Mouse (Mus musculus) stomach, embryonic 15.5 days (tissue): ENCODE results near the gene Dlx6. TPM values are rescaled to one million over a fixed set of nuclear protein-coding genes. Genes with fewer than 3 reads are reported as not detected.
A peak's percentile ranks its signal among the peaks of the same experiment; 100 is the strongest.

Experiments used
- ATAC-seq: fragments of 200-750 bp; cut with Nextera tagmentation; 2 replicates; pipeline ENCODE4 v1.8.0; 2017; ENCODE audit warnings: low read depth, moderate number of reproducible peaks, moderate TSS enrichment; ENCODE audit not compliant: insufficient read depth, low FRiP score
- H3K27ac ChIP-seq: fragments of 300-500 bp; sonication (generic); 2 replicates; pipeline ENCODE4 v1.5.1; 2015; ENCODE audit warnings: mild to moderate bottlenecking, inconsistent platforms
- H3K27me3 ChIP-seq: fragments of 300-500 bp; sonication (generic); replicated peaks from 2 replicates; pipeline ENCODE4 v1.6.1; 2015; ENCODE audit warnings: inconsistent platforms
- H3K36me3 ChIP-seq: fragments of 300-500 bp; sonication (generic); 2 replicates; pipeline ENCODE4 v1.6.1; 2015; ENCODE audit warnings: inconsistent platforms
- H3K4me1 ChIP-seq: fragments of 300-500 bp; sonication (generic); 2 replicates; pipeline ENCODE4 v1.6.1; 2015; ENCODE audit warnings: inconsistent platforms
- H3K4me2 ChIP-seq: fragments of 300-500 bp; sonication (generic); 2 replicates; pipeline ENCODE4 v1.6.1; 2015; ENCODE audit warnings: mild to moderate bottlenecking, inconsistent platforms
- H3K4me3 ChIP-seq: fragments of 300-500 bp; sonication (generic); replicated peaks from 2 replicates; pipeline ENCODE4 v1.5.1; 2015; ENCODE audit warnings: inconsistent platforms
- H3K9ac ChIP-seq: fragments of 300-500 bp; sonication (generic); 2 replicates; pipeline ENCODE4 v1.6.1; 2015; ENCODE audit warnings: inconsistent platforms
- H3K9me3 ChIP-seq: fragments of 300-500 bp; sonication (generic); 2 replicates; pipeline ENCODE4 v1.6.1; 2016; ENCODE audit warnings: inconsistent platforms
- WGBS: fragments of 180-500 bp; shearing (Covaris S2); methylation state at CpG from one replicate; pipeline ENCODE4 v1.1.7; 2015; 5-methylcytosine and 5-hydroxymethylcytosine counted together
- polyA plus RNA-seq: library from polyadenylated mRNA; unstranded; fragments of >200 nt; fragmentation: Nextera tagmentation; extraction: Ambion mirVana; gene quantifications from 2 replicates; pipeline ENCODE4 v1.2.1, GENCODE M21; 2015

Dlx6 gene
- 0.14 TPM in 1 of 2 replicates, not detected in the other for polyA plus RNA-seq

DNA sequence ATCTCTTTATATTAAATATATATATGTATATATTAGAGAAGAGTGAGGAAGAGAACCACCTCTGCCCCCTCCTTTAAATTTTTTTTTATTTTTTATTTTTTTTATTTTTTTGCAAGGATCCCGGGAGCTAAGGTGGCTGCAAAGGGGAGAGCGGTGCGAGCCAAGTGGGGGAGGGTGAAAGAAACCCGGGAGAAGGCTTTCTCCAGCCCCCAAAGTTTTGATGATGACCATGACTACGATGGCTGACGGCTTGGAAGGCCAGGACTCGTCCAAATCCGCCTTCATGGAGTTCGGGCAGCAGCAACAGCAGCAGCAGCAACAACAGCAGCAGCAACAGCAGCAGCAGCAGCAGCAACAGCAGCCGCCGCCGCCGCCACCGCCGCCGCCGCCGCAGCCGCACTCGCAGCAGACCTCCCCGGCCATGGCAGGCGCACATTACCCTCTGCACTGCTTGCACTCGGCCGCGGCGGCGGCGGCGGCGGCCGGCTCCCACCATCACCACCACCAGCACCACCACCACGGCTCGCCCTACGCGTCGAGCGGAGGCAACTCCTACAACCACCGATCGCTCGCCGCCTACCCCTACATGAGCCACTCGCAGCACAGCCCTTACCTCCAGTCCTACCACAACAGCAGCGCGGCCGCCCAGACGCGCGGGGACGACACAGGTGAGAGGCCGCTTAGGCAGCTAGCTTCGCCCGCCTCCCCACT, at the start of gene Dlx6:
Gene Dlx6, plus strand, starts transcription at position 175 of the 711 bp plus-strand sequence.
- ATAC-seq = peak; percentile 70
- WGBS = under 1% methylated on average over 46 of the region's 52 CpGs

DNA sequence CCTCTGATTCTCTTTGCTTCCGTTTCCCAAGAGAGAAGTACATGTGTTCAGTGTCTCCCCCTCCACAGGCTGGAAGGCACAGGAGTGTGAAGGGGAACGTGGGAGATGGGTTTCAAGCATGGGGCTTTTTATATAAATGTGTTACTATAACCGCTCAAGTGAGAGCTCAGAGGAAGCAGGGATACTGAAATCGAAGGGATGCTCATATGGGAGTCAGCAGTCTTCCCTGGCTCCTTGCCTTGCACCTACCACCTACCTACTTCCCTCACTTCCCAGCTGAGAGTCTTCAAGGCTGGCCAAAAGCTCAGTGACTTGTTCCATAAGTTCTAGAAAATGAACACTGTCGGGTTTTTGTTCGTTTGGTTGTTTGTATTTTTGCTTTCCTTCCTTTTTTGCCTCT, 46.3 kb upstream of the Dlx6 start:
- WGBS = 73% methylated on average over 6 of the region's 6 CpGs
- no peak overlapping the region for H3K4me3 ChIP-seq

More for the DNA sequence above, at the start of gene Dlx6:
- peaks cover 82% of the 10 kb centered on the region for H3K27me3 ChIP-seq
- H3K4me3 ChIP-seq = peak within 1 kb of the TSS; percentile 36
- no peaks in the 10 kb centered on the region for H3K36me3 ChIP-seq
- peaks cover 20% of the 10 kb centered on the region for H3K4me1 ChIP-seq
- peak within 1 kb of the TSS; percentile 72 for H3K4me2 ChIP-seq
- no peak within 1 kb of the TSS for H3K9ac ChIP-seq
- no peak within 1 kb of the TSS for H3K27ac ChIP-seq
- H3K9me3 ChIP-seq = no peaks in the 10 kb centered on the region

DNA sequence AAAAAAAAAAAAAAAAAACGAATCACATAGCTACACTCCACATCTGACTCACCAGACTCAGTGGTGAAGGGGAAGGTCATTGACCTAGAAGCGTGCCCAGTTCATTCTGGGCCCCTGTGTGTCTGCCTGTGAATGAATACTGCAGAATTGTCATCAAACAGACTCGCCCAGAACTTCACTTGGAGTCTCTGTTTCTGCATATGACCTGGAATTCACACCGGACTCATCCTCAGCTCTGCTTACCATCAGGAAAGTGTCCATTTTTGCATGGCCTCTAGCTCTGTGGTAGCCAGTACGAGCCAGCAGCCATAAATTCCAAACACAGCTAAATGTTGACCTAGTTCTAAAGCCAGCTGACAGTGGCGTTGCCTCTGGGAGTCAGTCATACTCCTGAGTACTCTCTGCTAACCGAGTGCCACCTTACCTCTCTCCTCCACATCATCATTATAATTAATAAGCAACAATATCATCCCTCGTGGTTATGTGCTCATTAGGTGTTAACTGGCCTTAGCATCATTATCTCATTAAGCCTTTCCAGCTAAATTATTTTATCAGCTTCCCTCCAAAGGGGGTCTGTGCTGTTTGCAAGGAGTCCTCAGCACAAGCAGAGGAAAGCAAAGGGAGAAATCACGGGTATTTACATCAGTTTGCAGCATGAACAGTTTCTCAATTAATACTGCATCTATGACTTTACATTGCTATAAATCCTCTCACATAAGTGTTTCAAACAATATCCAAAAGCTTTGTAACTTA, 44.9 kb upstream of the Dlx6 start:
- 50% methylated on average over 9 of the region's 9 CpGs for WGBS
- Histone ChIP-seq H3K4me1 (no peaks in the 10 kb centered on the region), H3K27me3 (no peaks in the 10 kb centered on the region), H3K9me3 (no peaks in the 10 kb centered on the region), H3K36me3 (no peaks in the 10 kb centered on the region), H3K27ac (no peak overlapping the region), H3K4me3 (no peak overlapping the region), H3K9ac (no peak overlapping the region), H3K4me2 (no peak overlapping the region)
- no peak for ATAC-seq

More for the DNA sequence above, 46.3 kb upstream of the Dlx6 start:
- H3K36me3 ChIP-seq = no peaks in the 10 kb centered on the region
- H3K27me3 ChIP-seq = no peaks in the 10 kb centered on the region
- ATAC-seq = no peak
- no peak overlapping the region for H3K4me2 ChIP-seq
- H3K9ac ChIP-seq = no peak overlapping the region
- no peaks in the 10 kb centered on the region for H3K9me3 ChIP-seq
- H3K27ac ChIP-seq = no peak overlapping the region
- H3K4me1 ChIP-seq = no peaks in the 10 kb centered on the region

DNA sequence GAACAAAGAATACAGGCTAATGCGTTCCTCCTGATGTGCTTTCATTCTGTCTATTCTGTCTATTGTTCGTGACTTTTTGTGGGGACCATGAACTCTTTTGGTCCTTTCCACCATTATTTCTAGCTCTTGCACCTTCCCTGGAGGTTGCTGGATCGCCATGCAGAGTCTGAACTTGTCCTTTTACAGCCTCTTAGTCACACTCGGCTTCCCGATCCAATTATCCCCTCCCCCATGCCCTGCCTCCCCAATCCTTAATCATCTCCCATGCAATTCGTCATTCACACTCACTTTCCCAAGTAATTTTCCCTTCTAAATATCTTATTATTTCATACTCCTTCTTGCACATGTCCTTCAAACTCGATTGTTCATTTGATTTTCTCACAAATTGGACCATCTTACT, 44.0 kb upstream of the Dlx6 start:
- Histone ChIP-seq H3K27me3 (no peaks in the 10 kb centered on the region), H3K9ac (no peak overlapping the region), H3K36me3 (no peaks in the 10 kb centered on the region), H3K9me3 (no peaks in the 10 kb centered on the region), H3K4me3 (no peak overlapping the region), H3K27ac (no peak overlapping the region), H3K4me1 (no peaks in the 10 kb centered on the region), H3K4me2 (no peak overlapping the region)
- no peak for ATAC-seq
- 27% methylated on average over 7 of the region's 7 CpGs for WGBS

DNA sequence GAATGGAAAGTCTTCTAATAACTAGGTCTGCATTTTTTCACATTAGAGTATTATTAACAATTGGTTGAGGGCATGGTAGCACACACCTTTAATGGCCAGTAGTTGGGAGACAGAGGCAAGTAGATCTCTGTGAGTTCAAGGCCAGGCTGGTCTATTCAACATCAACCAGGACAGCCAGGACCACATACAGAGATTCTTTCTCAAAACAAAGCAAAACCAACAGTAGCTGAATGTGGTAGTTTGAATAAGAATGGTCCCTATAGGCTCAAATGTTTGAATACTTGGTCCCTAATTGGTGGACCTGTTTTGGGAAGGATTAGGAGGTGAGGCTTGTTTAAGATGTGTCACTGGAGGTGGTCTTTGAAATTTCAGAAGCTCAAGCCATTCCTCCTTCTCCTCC, 37.8 kb upstream of the Dlx6 start:
- H3K27ac ChIP-seq = no peak overlapping the region
- H3K4me2 ChIP-seq = no peak overlapping the region
- ATAC-seq = no peak
- no peaks in the 10 kb centered on the region for H3K9me3 ChIP-seq
- no peaks in the 10 kb centered on the region for H3K27me3 ChIP-seq
- no peaks in the 10 kb centered on the region for H3K4me1 ChIP-seq
- H3K36me3 ChIP-seq = no peaks in the 10 kb centered on the region
- no peak overlapping the region for H3K4me3 ChIP-seq
- no peak overlapping the region for H3K9ac ChIP-seq

DNA sequence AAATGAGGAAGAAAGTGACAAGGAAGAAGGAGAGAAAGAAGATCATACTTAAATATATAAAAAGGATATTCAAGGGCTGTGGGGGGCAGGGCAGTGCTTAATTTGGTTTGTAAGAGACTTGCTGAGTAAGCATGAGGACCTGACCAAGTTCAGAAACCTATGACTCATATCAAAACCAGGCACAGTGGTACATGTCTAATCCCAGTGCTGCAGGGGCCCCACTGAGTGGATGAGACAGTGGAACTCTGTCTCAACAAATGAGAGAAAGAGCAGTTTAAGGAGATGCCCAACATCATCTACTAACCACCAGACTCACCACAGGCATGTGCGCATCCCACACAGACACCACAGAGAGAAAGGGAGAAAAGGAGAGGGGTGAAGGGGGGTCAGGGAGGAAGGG, 36.3 kb upstream of the Dlx6 start:
- Histone ChIP-seq H3K36me3 (no peaks in the 10 kb centered on the region), H3K27me3 (no peaks in the 10 kb centered on the region), H3K27ac (no peak overlapping the region), H3K4me3 (no peak overlapping the region), H3K9me3 (no peaks in the 10 kb centered on the region), H3K4me1 (no peaks in the 10 kb centered on the region), H3K4me2 (no peak overlapping the region), H3K9ac (no peak overlapping the region)
- 94% methylated on average over 1 of the region's 1 CpGs for WGBS
- ATAC-seq = no peak

DNA sequence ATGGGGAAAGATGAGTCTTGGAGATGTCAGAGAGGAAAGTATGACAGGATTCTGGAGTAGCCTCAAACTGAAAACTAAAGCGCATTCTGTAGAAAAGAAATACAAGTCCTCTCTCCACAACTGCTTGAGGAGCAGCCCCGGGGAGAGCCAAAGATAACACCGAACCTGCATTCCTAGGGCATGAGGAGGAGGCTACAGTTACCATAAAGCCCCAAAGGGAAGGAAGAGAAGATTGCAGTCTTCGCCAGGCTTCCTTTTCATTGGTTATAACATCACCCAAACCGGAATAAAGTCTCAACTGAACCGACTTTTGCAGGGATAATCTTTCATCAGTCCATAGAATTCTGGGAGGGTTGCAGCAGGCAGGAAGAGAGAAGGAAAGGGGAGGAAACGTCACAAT, 32.7 kb upstream of the Dlx6 start:
- Histone ChIP-seq H3K4me1 (no peaks in the 10 kb centered on the region), H3K9ac (no peak overlapping the region), H3K27ac (no peak overlapping the region), H3K27me3 (no peaks in the 10 kb centered on the region), H3K4me3 (no peak overlapping the region), H3K9me3 (no peaks in the 10 kb centered on the region), H3K4me2 (no peak overlapping the region), H3K36me3 (no peaks in the 10 kb centered on the region)
- whole genome bisulfite sequencing = 67% methylated on average over 7 of the region's 7 CpGs
- no peak for ATAC-seq

DNA sequence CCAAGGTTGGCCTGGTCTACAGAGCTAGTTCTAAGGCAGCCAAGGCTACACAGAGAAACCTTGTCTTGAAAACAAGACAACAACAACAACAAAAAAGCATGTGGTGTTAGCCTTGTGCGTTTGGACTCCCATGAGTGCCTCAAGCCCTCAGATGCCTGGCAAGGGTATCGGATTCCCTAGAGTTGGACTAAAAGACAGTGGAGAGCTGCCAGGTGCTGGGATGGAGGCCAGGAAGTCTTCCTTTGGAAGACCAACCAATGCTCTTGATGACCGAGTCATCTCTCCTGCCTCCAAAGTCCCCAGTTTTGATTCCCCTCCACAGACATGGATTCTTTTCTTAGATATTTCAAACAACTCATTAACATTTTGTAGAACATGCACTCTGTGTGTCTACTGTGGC, 29.8 kb upstream of the Dlx6 start:
- 91% methylated on average over 3 of the region's 3 CpGs for WGBS
- Histone ChIP-seq H3K9ac (no peak overlapping the region), H3K9me3 (no peaks in the 10 kb centered on the region), H3K4me3 (no peak overlapping the region), H3K4me1 (no peaks in the 10 kb centered on the region), H3K27me3 (no peaks in the 10 kb centered on the region), H3K27ac (no peak overlapping the region), H3K36me3 (no peaks in the 10 kb centered on the region), H3K4me2 (no peak overlapping the region)
- ATAC-seq = no peak

DNA sequence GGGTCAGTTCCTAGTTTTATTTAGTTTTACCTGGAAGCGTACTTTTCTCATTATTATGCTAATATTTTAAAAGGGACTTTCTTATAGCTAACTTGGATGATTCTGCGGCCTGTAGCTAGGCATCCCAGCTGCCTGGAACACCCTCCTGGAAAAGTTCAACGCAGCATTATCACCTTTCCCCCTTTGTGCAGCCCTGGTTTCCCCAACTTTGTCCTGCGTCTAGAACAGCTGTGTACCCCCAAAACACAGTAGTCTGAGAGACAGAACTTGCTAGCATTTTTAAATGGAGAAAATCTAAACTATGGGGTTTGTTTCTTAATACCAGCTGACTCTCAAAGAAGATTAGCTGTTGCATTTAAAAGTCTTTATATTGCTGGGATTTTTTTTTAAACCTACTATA, 14.6 kb upstream of the Dlx6 start:
- 12% methylated on average over 4 of the region's 4 CpGs for WGBS
- Histone ChIP-seq H3K27me3 (peaks cover 61% of the 10 kb centered on the region), H3K9ac (no peak overlapping the region), H3K36me3 (no peaks in the 10 kb centered on the region), H3K27ac (no peak overlapping the region), H3K9me3 (no peaks in the 10 kb centered on the region), H3K4me3 (no peak overlapping the region), H3K4me2 (no peak overlapping the region), H3K4me1 (no peaks in the 10 kb centered on the region)
- ATAC-seq = no peak

DNA sequence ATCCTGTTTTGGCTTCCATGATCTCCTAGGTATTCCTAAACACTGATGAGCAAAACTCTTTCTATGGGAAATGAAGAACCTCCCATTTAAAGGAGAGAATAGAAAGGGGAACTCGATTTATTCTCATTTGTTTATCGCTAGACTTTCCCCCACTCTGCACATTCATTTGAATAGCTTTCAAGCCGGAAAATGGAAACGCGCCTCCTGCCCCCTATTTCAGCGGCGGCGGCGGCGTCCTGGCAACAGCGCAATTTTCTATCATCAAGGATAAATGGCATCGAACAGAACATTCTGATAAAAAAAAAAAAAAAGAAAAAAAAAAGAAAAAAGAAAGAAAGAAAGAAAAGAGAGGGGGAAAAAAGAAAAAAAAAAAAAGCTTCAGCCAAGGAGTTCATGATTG, 13.4 kb upstream of the Dlx6 start:
- WGBS = 3% methylated on average over 12 of the region's 12 CpGs
- H3K9me3 ChIP-seq = no peaks in the 10 kb centered on the region
- no peak for ATAC-seq
- peaks cover 68% of the 10 kb centered on the region for H3K27me3 ChIP-seq
- H3K27ac ChIP-seq = no peak overlapping the region
- no peak overlapping the region for H3K4me3 ChIP-seq
- H3K36me3 ChIP-seq = no peaks in the 10 kb centered on the region
- no peak overlapping the region for H3K9ac ChIP-seq
- H3K4me2 ChIP-seq = no peak overlapping the region
- H3K4me1 ChIP-seq = no peaks in the 10 kb centered on the region

DNA sequence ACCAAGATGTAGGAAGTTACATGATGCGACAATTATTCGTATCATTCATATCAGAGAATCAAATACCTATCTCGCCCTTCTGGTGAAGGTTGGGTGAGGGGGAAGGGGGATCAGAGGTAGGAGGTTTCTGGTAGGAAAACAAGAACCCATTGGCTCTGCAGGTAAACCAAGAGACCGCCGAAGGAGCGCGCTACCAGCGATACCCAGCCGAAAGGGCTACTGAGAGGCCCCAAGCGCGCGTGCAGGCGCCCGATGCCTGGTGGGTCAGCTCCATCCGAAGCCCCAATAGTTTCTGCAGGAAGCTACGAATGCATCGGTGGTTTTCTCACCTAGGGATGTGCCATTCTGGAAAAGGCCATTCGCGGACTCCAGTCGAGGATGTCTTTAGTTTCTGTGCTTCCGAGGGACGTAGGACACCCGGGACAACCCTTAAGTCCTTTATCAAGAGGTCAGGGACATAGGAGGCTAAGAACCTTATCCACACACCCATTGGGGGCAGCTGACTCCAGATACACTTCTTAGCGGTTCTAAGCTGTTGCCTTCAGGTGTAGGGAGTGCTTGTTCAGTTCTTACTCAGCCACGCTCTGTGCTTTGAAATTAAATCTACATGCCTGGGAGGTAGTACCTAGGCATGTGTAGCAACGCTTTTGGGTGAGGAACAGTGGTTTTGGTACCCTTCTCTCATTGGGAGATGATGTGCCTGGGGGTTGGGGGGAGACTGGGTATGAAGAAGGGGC, 12.6 kb upstream of the Dlx6 start:
- ATAC-seq = no peak
- H3K9ac ChIP-seq = no peak overlapping the region
- H3K27ac ChIP-seq = no peak overlapping the region
- no peaks in the 10 kb centered on the region for H3K9me3 ChIP-seq
- H3K4me2 ChIP-seq = no peak overlapping the region
- H3K36me3 ChIP-seq = no peaks in the 10 kb centered on the region
- no peaks in the 10 kb centered on the region for H3K4me1 ChIP-seq
- peaks cover 72% of the 10 kb centered on the region for H3K27me3 ChIP-seq
- H3K4me3 ChIP-seq = no peak overlapping the region
- 3% methylated on average over 26 of the region's 26 CpGs for WGBS

DNA sequence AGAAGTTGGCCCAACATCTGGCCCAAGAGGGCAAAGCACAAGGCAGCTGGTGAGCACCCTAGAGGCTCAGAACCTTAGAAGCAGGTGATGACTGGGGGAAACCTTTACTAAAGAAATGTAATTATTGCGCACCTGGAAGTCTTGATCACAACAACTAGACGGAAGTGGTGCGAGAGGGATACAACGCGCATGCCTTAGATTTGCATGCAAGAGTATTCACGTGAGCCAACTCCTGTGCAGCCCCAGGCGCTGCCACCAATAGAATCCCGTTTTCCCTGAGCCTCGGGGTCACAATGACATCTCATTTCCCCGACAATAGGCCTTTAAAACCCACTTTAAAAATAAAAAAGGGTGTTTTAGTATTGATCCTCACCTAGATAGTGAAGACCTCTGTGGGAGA, 12.0 kb upstream of the Dlx6 start:
- no peak overlapping the region for H3K4me3 ChIP-seq
- H3K4me2 ChIP-seq = no peak overlapping the region
- no peak overlapping the region for H3K27ac ChIP-seq
- no peaks in the 10 kb centered on the region for H3K9me3 ChIP-seq
- H3K27me3 ChIP-seq = peaks cover 76% of the 10 kb centered on the region
- no peaks in the 10 kb centered on the region for H3K36me3 ChIP-seq
- ATAC-seq = no peak
- H3K4me1 ChIP-seq = no peaks in the 10 kb centered on the region
- WGBS = 3% methylated on average over 10 of the region's 10 CpGs
- no peak overlapping the region for H3K9ac ChIP-seq
